Mouse (Mus musculus) lung, embryonic 16.5 days (tissue): Measurements from ENCODE around the gene F2. TPM values are rescaled to one million over a fixed set of nuclear protein-coding genes. Genes with fewer than 3 reads are reported as not detected.

Source experiments
- ATAC-seq: fragments of 200-750 bp; cut with Nextera tagmentation; 2 replicates; pipeline ENCODE4 v1.8.0; 2017; ENCODE audit warnings: low read depth, mild to moderate bottlenecking, moderate library complexity
- H3K27ac ChIP-seq: fragments of 300-500 bp; sonication (generic); 2 replicates; pipeline ENCODE4 v1.5.1; 2014; ENCODE audit warnings: mild to moderate bottlenecking, control low read depth, low read length
- H3K27me3 ChIP-seq: fragments of 300-500 bp; sonication (generic); 2 replicates; pipeline ENCODE4 v1.6.1; 2014; ENCODE audit warnings: low read depth, low read length, mixed read lengths; ENCODE audit not compliant: control insufficient read depth, insufficient read depth
- H3K36me3 ChIP-seq: fragments of 300-500 bp; sonication (generic); 2 replicates; pipeline ENCODE4 v1.6.1; 2014; ENCODE audit warnings: low read length; ENCODE audit not compliant: control insufficient read depth, insufficient read depth
- H3K4me1 ChIP-seq: fragments of 300-500 bp; sonication (generic); replicated peaks from 2 replicates; pipeline ENCODE4 v1.6.1; 2014; ENCODE audit warnings: low read length, mixed read lengths; ENCODE audit not compliant: control insufficient read depth, insufficient read depth
- H3K4me2 ChIP-seq: fragments of 300-500 bp; sonication (generic); 2 replicates; pipeline ENCODE4 v1.6.1; 2014; ENCODE audit warnings: low read depth, low read length, control low read depth
- H3K4me3 ChIP-seq: fragments of 300-500 bp; sonication (generic); 2 replicates; pipeline ENCODE4 v1.5.1; 2014; ENCODE audit warnings: mild to moderate bottlenecking, low read length, control low read depth
- H3K9ac ChIP-seq: fragments of 300-500 bp; sonication (generic); 2 replicates; pipeline ENCODE4 v1.6.1; 2014; ENCODE audit warnings: low read length, control low read depth
- H3K9me3 ChIP-seq: fragments of 300-500 bp; sonication (generic); 2 replicates; pipeline ENCODE4 v1.6.1; 2016; ENCODE audit warnings: low read length; ENCODE audit not compliant: control insufficient read depth
- WGBS: fragments of 180-500 bp; shearing (Covaris S2); extraction: QIAGEN DNeasy Blood & Tissue Kit; methylation state at CpG from one replicate; pipeline ENCODE4 v1.1.7; 2014; 5-methylcytosine and 5-hydroxymethylcytosine counted together
- polyA plus RNA-seq: library from polyadenylated mRNA; unstranded; fragments of >200 nt; fragmentation: Nextera tagmentation; extraction: Ambion mirVana; gene quantifications from 2 replicates; pipeline ENCODE4 v1.2.1, GENCODE M21; 2015

F2 gene
- polyA plus RNA-seq, 1 experiment from 2014 or later = 0.85 TPM

GRCm38 (mm10) chr2:91650360-91650995, 14.3 kb upstream of the F2 start:
- Histone ChIP-seq H3K4me3 (peak overlapping the region; percentile 74), H3K4me2 (peak overlapping the region; percentile 82), H3K27me3 (no peaks in the 10 kb centered on the region), H3K27ac (peak overlapping the region; percentile 76), H3K4me1 (peaks cover 27% of the 10 kb centered on the region), H3K36me3 (peaks cover 31% of the 10 kb centered on the region), H3K9me3 (no peaks in the 10 kb centered on the region), H3K9ac (peak overlapping the region; percentile 73)
- ATAC-seq = peak; percentile 57
- 7% methylated on average over 16 of the region's 16 CpGs for WGBS

GRCm38 (mm10) chr2:91649553-91650359, 13.5 kb upstream of the F2 start, which contains the start of the genes Zfp408 and Arhgap1:
TSS of gene Zfp408 (minus strand) at chr2:91649791.
TSS of gene Arhgap1 (plus strand) at chr2:91649860.
- Histone ChIP-seq H3K9me3 (no peaks in the 10 kb centered on the region), H3K4me3 (peak within 1 kb of the TSS; percentile 74), H3K27me3 (no peaks in the 10 kb centered on the region), H3K4me1 (peaks cover 20% of the 10 kb centered on the region), H3K4me2 (peak within 1 kb of the TSS; percentile 82), H3K36me3 (peaks cover 34% of the 10 kb centered on the region), H3K27ac (peak within 1 kb of the TSS; percentile 91), H3K9ac (peak within 1 kb of the TSS; percentile 86)
- under 1% methylated on average over 44 of the region's 44 CpGs for WGBS
- peak; percentile 97 for ATAC-seq

- 1% methylated on average over 15 of the region's 15 CpGs for WGBS
- Histone ChIP-seq H3K27me3 (no peaks in the 10 kb centered on the region), H3K27ac (peak overlapping the region; percentile 91), H3K4me2 (peak overlapping the region; percentile 82), H3K4me1 (peaks cover 19% of the 10 kb centered on the region), H3K36me3 (peaks cover 34% of the 10 kb centered on the region), H3K9ac (peak overlapping the region; percentile 86), H3K9me3 (no peaks in the 10 kb centered on the region), H3K4me3 (peak overlapping the region; percentile 74)
- peak; percentile 1; the same call in 1 of the 2 replicates for ATAC-seq
These were observed 12.9 kb upstream of the F2 start for GRCm38 (mm10) chr2:91649152-91649551.

DNA sequence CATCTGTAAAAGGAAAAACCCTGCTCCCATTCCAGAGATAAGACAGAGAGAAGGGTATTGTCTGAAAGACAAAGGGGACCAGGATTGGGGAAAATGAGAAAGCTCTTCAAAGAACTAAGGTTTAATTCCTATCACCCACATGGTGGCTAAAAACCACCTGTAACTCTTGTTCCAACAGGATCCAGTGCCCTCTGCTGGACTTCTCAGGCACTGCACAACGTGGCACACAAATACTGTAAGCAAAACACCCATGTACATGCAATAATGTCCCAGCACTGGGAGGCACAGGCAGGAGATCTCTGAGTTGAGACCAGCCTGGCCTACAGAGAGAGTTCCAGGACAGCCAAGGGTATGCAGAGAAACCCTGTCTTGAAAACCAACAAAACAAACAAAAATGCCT, 10.5 kb upstream of the F2 start:
- no peak overlapping the region for H3K4me2 ChIP-seq
- ATAC-seq = no peak
- H3K27me3 ChIP-seq = no peaks in the 10 kb centered on the region
- peaks cover 37% of the 10 kb centered on the region for H3K36me3 ChIP-seq
- no peak overlapping the region for H3K4me3 ChIP-seq
- H3K4me1 ChIP-seq = peaks cover 11% of the 10 kb centered on the region
- H3K9ac ChIP-seq = no peak overlapping the region
- H3K27ac ChIP-seq = no peak overlapping the region
- no peaks in the 10 kb centered on the region for H3K9me3 ChIP-seq
- 31% methylated on average over 1 of the region's 1 CpGs for WGBS

GRCm38 (mm10) chr2:91645811-91646210, 9.6 kb upstream of the F2 start:
- Histone ChIP-seq H3K27ac (no peak overlapping the region), H3K9me3 (no peaks in the 10 kb centered on the region), H3K27me3 (no peaks in the 10 kb centered on the region), H3K4me3 (no peak overlapping the region), H3K9ac (no peak overlapping the region), H3K4me2 (no peak overlapping the region), H3K36me3 (peaks cover 37% of the 10 kb centered on the region), H3K4me1 (0 out of 2 replicates have a peak, but pooled peaks cover 5% of the 10 kb centered on the region)
- WGBS = 93% methylated on average over 11 of the region's 11 CpGs
- ATAC-seq = no peak

DNA sequence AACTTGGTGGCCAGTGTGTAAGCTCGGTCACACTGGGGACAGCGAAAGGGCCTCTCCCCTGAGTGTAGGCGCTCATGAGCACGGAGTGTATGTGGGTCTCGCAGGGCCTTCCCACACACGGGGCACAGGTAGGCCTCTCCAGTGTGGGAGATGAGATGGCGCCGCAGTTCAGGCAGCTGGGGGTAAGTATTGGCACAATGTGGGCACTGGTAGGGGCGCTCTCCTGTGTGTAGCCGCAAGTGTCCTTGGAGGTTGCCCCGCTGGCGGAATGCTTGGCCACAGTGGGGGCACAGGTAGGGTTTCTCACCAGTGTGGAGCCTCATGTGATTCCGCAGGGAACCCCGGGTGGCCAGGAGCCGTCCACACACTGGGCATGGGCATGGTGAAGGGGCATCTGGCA, 9.1 kb upstream of the F2 start:
- Histone ChIP-seq H3K4me2 (no peak overlapping the region), H3K4me1 (0 out of 2 replicates have a peak, but pooled peaks cover 5% of the 10 kb centered on the region), H3K4me3 (no peak overlapping the region), H3K27ac (no peak overlapping the region), H3K36me3 (peaks cover 37% of the 10 kb centered on the region), H3K9me3 (no peaks in the 10 kb centered on the region), H3K27me3 (no peaks in the 10 kb centered on the region), H3K9ac (no peak overlapping the region)
- WGBS = 96% methylated on average over 15 of the region's 15 CpGs
- ATAC-seq = no peak

DNA sequence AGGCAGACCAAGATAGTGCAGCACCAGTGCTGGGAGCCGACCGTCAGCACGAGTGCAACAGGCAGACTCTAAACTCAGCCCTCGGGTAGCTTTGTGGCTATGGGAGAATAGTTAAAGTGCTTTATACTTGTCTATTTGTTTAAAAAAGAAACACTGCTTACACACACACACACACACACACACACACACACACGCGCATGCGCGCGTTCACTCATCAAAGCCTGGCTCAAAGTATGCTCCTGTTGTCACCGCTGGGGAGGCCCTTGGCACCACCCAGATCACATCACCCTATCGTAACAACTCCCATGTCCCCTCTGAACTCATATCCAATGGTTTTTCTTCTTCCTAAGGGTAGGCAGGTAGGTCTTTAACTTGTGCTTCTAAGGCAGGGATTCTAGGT, 7.8 kb upstream of the F2 start:
- no peak overlapping the region for H3K4me3 ChIP-seq
- H3K4me2 ChIP-seq = no peak overlapping the region
- no peaks in the 10 kb centered on the region for H3K9me3 ChIP-seq
- peaks cover 37% of the 10 kb centered on the region for H3K36me3 ChIP-seq
- WGBS = 90% methylated on average over 11 of the region's 11 CpGs
- ATAC-seq = no peak
- H3K4me1 ChIP-seq = 0 out of 2 replicates have a peak, but pooled peaks cover 5% of the 10 kb centered on the region
- no peak overlapping the region for H3K27ac ChIP-seq
- H3K27me3 ChIP-seq = no peaks in the 10 kb centered on the region
- no peak overlapping the region for H3K9ac ChIP-seq

DNA sequence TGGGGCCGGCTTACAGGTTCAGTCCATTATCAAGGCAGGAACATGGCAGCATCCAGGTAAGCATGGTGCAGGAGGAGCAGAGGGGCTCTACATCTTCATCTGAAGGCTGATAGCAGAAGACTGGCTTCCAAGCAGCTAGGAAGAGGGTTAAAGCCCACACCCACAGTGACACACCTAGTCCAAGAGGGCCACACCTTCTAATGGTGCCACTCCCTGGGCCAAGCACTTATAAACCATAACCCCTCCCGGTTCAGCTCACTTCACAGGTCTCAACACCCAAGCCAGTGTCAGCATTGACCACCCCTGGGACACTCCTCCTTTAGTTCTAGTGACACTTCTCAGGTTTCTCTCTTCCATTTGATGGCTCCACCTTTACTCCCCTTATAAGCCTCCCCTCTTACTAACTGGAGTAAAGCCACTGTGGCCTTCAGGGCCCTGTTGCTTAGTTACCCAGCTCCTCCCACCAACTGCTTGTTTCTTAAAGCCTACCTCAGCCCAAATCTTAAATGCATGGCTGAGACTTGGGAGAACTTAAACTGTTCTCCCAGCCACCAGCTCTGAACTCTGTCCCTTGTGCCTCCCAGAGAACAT, 6.7 kb upstream of the F2 start:
- Histone ChIP-seq H3K4me2 (no peak overlapping the region), H3K36me3 (peaks cover 37% of the 10 kb centered on the region), H3K9ac (no peak overlapping the region), H3K4me1 (no peaks in the 10 kb centered on the region), H3K9me3 (no peaks in the 10 kb centered on the region), H3K27ac (no peak overlapping the region), H3K27me3 (no peaks in the 10 kb centered on the region), H3K4me3 (no peak overlapping the region)
- ATAC-seq = no peak
- WGBS = 85% methylated on average over 2 of the region's 2 CpGs

DNA sequence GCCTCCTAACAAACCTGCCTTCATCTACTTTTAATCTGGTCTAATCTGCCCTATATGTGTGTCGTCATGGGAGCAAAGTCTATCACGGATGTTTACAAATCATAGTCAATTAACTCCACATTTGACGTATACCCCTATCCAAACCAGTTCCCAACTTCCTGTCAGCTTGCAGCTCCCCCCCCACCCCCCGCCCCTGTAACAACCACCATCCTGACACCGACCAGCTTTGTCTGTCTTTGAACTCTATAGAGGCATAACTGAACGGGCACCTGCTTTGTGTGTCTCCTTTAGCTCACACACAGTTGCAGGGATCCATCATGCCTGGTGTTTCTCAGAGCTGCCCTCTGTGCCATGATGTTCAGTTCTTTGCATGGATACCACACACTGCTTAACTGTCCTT, 2.7 kb upstream of the F2 start:
- no peaks in the 10 kb centered on the region for H3K9me3 ChIP-seq

More for the DNA sequence above, 2.7 kb upstream of the F2 start:
- no peak overlapping the region for H3K9ac ChIP-seq
- peaks cover 2% of the 10 kb centered on the region; the same call in 1 of the 2 replicates for H3K36me3 ChIP-seq
- ATAC-seq = no peak
- H3K4me3 ChIP-seq = no peak overlapping the region
- H3K4me2 ChIP-seq = no peak overlapping the region
- no peak overlapping the region for H3K27ac ChIP-seq
- 57% methylated on average over 6 of the region's 6 CpGs for whole genome bisulfite sequencing
- H3K27me3 ChIP-seq = no peaks in the 10 kb centered on the region
- H3K4me1 ChIP-seq = no peaks in the 10 kb centered on the region
